Mouse (Mus musculus): ENCODE results near the gene Lman1l. TPM values are rescaled to one million over a fixed set of nuclear protein-coding genes. Genes with fewer than 3 reads are reported as not detected.

Lman1l gene
- polyA plus RNA-seq, 1 experiment from 2014 or later, result not detected

DNA sequence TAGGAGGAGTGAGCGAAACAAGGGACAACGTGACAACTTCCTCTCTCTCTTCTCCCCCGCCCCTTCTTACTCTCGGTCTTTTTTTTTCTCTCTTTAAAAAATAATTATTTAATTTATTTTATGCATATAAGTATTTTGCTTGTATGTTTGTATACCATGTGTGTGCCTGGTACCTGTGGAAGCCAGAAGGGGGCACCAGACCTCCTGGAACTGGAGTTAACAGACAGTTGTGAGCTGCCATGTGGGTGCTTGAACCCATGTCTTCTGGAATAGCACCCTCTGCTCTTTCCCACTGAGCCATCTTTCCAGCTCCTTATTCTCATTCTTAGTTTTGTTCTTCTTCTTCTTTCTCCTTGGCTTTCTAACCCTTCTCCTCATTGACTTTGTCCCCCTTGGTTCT is 38.4 kb upstream of the Lman1l start:
- 86% methylated on average over 4 of the region's 4 CpGs for WGBS
- DNase-seq (ENCODE audit: low spot score) (no peak), ATAC-seq (ENCODE audit: low FRiP score) (no peak)
- no peaks in the 10 kb centered on the region for H3K4me1 ChIP-seq (replicated peaks; ENCODE audit: control insufficient read depth, insufficient read depth, low read length)
- no peak overlapping the region for H3K4me3 ChIP-seq (replicated peaks; ENCODE audit: low read length)
- no peaks in the 10 kb centered on the region for H3K36me3 ChIP-seq (replicated peaks; ENCODE audit: control insufficient read depth, insufficient read depth)
- no peaks in the 10 kb centered on the region for H3K9me3 ChIP-seq (ENCODE audit: control insufficient read depth, low read length)
- H3K27ac ChIP-seq, result no peak overlapping the region
- H3K4me2 ChIP-seq (replicated peaks), result no peak overlapping the region
- no peak overlapping the region for H3K9ac ChIP-seq
- H3K27me3 ChIP-seq (ENCODE audit: control insufficient read depth, insufficient read depth, low read length), result no peaks in the 10 kb centered on the region

DNA sequence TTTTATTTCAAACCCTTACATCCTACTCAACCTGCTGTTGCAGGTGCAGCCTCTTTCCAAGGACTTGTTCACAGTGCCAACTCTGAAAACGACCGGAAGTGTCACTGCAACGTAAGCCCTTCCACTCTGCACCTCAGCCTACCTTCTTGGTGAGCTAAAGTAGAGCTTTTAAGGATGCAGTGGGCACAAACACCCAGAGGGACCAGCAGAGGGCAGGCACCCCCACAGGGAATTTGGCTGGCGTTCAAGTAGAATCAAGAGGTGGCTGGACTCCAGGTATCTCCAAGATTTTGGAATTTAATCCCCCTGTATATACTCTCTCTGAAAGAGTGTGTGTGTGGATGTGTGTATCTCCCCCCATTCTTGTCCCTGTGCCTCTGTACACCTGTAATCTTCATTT is 37.3 kb upstream of the Lman1l start:
- no peak for ATAC-seq (ENCODE audit: low FRiP score)

DNA sequence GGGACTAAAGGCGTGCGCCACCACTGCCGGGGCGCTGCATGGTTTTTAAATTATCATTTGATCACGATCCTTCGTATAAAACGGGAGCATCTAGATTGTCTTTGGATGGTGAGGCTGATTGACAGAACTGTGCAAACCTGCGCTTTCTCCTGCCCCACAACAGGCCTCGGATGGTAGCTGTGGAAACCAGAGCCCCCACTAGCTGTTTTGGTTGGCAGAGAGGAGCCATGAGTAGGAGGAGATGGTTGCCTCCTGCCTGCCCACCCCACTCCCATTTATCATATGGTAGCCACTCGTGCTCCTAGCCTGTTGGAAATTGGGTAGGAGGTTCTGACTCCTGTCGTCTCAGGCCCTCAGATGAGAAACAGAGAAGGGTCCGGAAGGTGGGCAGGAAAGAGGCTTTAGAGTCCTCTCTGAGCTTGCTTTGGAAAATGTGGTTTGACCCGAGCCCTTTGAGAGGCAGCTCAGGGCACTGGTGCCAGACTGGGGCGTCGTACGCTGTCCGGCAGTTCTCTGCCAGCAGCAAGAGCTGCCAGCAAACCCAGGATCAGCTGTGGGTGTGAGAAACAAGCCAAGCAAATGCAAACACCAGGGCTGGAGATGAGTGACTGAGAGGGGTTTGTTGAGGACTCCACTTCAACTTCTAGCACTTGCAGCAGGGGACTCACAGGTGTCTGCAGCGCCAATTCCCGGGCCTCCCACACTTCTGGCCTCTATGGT is 36.2 kb upstream of the Lman1l start:
- H3K4me3 ChIP-seq (replicated peaks; ENCODE audit: low read length), result no peak overlapping the region
- no peak for DNase-seq (ENCODE audit: low spot score)
- ATAC-seq (ENCODE audit: low FRiP score), result no peak
- no peak overlapping the region for H3K9ac ChIP-seq
- H3K27me3 ChIP-seq (ENCODE audit: control insufficient read depth, insufficient read depth, low read length), result no peaks in the 10 kb centered on the region
- no peak overlapping the region for H3K27ac ChIP-seq
- no peak overlapping the region for H3K4me2 ChIP-seq (replicated peaks)
- 0 out of 2 replicates have a peak, but pooled peaks cover 3% of the 10 kb centered on the region for H3K4me1 ChIP-seq (replicated peaks; ENCODE audit: control insufficient read depth, insufficient read depth, low read length)
- H3K9me3 ChIP-seq (ENCODE audit: control insufficient read depth, low read length), result no peaks in the 10 kb centered on the region
- H3K36me3 ChIP-seq (replicated peaks; ENCODE audit: control insufficient read depth, insufficient read depth), result no peaks in the 10 kb centered on the region
- WGBS, result 85% methylated on average over 19 of the region's 19 CpGs

More for the DNA sequence above, 37.3 kb upstream of the Lman1l start:
- Histone ChIP-seq H3K4me2 (replicated peaks) (no peak overlapping the region), H3K27me3 (ENCODE audit: control insufficient read depth, insufficient read depth, low read length) (no peaks in the 10 kb centered on the region), H3K9ac (no peak overlapping the region), H3K4me1 (replicated peaks; ENCODE audit: control insufficient read depth, insufficient read depth, low read length) (0 out of 2 replicates have a peak, but pooled peaks cover 3% of the 10 kb centered on the region), H3K9me3 (ENCODE audit: control insufficient read depth, low read length) (no peaks in the 10 kb centered on the region), H3K4me3 (replicated peaks; ENCODE audit: low read length) (no peak overlapping the region), H3K36me3 (replicated peaks; ENCODE audit: control insufficient read depth, insufficient read depth) (no peaks in the 10 kb centered on the region), H3K27ac (no peak overlapping the region)
- DNase-seq (ENCODE audit: low spot score), result no peak
- 62% methylated on average over 4 of the region's 4 CpGs for WGBS

DNA sequence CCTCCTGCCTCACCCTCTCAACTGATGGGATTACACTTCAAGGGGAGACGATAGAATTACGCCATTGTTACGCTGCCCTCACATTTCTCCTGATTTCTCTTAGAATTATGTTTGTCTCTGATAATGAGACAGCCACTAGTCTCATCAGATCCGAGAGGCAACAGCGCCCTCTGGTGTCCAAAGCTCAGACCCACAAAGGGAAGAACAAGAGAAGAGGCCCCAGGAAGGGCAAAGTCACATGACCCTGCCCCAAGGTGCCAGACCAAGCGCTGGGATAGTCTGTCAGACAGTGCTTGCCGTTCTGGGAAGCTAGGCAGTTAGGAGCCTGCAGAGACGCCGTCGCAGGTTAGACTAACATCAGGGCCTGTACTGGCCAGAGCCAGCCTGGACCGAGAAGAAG is 35.2 kb upstream of the Lman1l start:
- no peak overlapping the region for H3K27ac ChIP-seq
- no peak overlapping the region for H3K4me3 ChIP-seq (replicated peaks; ENCODE audit: low read length)
- H3K9me3 ChIP-seq (ENCODE audit: control insufficient read depth, low read length), result no peaks in the 10 kb centered on the region
- H3K27me3 ChIP-seq (ENCODE audit: control insufficient read depth, insufficient read depth, low read length), result no peaks in the 10 kb centered on the region
- peaks cover 6% of the 10 kb centered on the region for H3K4me1 ChIP-seq (replicated peaks; ENCODE audit: control insufficient read depth, insufficient read depth, low read length)
- peak overlapping the region; percentile 40; the same call in 1 of the 2 replicates for H3K9ac ChIP-seq
- peak overlapping the region; percentile 45 for H3K4me2 ChIP-seq (replicated peaks)
- H3K36me3 ChIP-seq (replicated peaks; ENCODE audit: control insufficient read depth, insufficient read depth), result no peaks in the 10 kb centered on the region
- WGBS, result 2% methylated on average over 11 of the region's 11 CpGs
- ATAC-seq (ENCODE audit: low FRiP score), result peak; percentile 80
- peak; percentile 97 for DNase-seq (ENCODE audit: low spot score)

DNA sequence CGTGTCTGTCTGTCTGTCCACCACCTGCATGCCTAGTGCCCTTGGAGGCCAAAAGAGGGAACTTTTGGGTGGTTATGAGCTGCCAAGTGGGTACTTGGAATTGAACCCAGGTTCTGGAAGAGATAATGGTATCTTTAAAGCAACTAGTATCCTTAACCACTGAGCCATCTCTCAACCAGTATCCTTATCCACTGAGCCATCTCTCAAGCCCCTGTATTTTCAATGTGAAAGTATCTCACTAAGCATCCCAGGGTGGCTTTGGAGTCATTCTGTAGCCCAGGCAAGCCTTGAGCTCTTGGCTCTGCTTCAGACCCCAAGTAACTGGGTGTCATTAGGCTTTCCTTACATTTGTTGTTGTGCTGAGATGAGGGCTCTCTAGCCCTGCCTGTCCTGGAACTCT is 34.4 kb upstream of the Lman1l start:
- Histone ChIP-seq H3K9ac (no peak overlapping the region; the same call in 1 of the 2 replicates), H3K27ac (no peak overlapping the region), H3K4me1 (replicated peaks; ENCODE audit: control insufficient read depth, insufficient read depth, low read length) (peaks cover 7% of the 10 kb centered on the region), H3K9me3 (ENCODE audit: control insufficient read depth, low read length) (no peaks in the 10 kb centered on the region), H3K4me3 (replicated peaks; ENCODE audit: low read length) (no peak overlapping the region), H3K36me3 (replicated peaks; ENCODE audit: control insufficient read depth, insufficient read depth) (no peaks in the 10 kb centered on the region), H3K27me3 (ENCODE audit: control insufficient read depth, insufficient read depth, low read length) (no peaks in the 10 kb centered on the region), H3K4me2 (replicated peaks) (no peak overlapping the region)
- DNase-seq (ENCODE audit: low spot score) (no peak), ATAC-seq (ENCODE audit: low FRiP score) (no peak)
- WGBS, result 100% methylated on average over 1 of the region's 1 CpGs

DNA sequence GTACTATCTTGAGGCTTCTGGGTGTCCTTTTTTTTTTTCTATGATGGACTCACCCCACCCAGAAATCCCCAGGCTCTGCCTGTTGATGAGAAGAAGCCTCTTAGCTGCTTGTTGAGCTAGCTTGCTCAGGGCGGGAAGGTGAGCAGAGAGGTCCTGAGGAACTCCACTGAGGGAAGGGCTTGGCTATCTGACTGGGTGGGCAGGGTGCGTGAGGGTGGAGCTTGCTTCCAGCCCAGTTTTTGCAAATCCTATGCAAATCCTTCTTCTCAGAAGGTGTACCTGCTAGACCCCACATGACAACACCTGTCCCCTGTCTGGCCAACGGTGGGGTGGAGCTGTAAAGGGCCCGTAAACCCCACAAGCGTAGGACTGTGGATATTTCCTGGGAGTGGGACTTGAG is 32.7 kb upstream of the Lman1l start, which contains the start of gene Csk:
Gene Csk (minus strand): TSS at position 349 of the 400 bp plus-strand sequence.
- Histone ChIP-seq H3K4me3 (replicated peaks; ENCODE audit: low read length) (no peak within 1 kb of the TSS), H3K36me3 (replicated peaks; ENCODE audit: control insufficient read depth, insufficient read depth) (no peaks in the 10 kb centered on the region), H3K9ac (peak within 1 kb of the TSS; percentile 18; the same call in 1 of the 2 replicates), H3K27me3 (ENCODE audit: control insufficient read depth, insufficient read depth, low read length) (no peaks in the 10 kb centered on the region), H3K4me1 (replicated peaks; ENCODE audit: control insufficient read depth, insufficient read depth, low read length) (peaks cover 7% of the 10 kb centered on the region), H3K9me3 (ENCODE audit: control insufficient read depth, low read length) (no peaks in the 10 kb centered on the region), H3K4me2 (replicated peaks) (no peak within 1 kb of the TSS), H3K27ac (no peak within 1 kb of the TSS)
- ATAC-seq (ENCODE audit: low FRiP score), result no peak
- no peak for DNase-seq (ENCODE audit: low spot score)
- 49% methylated on average over 5 of the region's 5 CpGs for WGBS

DNA sequence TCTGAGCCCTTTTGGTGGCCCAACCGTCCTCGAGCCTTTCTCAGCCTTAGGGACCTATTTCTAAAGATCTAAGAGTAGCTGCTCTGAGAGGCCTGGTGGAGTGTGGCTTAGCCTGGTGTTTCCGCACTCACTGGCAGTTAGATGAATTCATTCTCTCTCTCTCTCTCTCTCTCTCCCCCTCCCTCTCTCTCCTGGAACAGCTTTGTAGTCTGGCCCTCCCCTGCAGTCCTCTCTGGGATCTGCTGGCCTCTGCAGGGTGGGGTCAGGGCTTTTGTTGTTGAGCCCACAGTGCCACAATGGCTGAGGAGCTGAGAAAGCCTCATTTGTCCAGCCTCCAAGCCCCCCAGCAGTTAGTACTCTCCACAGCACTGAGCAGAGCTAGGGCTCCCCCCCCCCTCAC is 32.3 kb upstream of the Lman1l start:
- no peak overlapping the region for H3K4me2 ChIP-seq (replicated peaks)
- no peak overlapping the region for H3K27ac ChIP-seq
- no peaks in the 10 kb centered on the region for H3K27me3 ChIP-seq (ENCODE audit: control insufficient read depth, insufficient read depth, low read length)
- H3K4me3 ChIP-seq (replicated peaks; ENCODE audit: low read length), result no peak overlapping the region
- no peaks in the 10 kb centered on the region for H3K9me3 ChIP-seq (ENCODE audit: control insufficient read depth, low read length)
- peak overlapping the region; percentile 18; the same call in 1 of the 2 replicates for H3K9ac ChIP-seq
- peaks cover 7% of the 10 kb centered on the region for H3K4me1 ChIP-seq (replicated peaks; ENCODE audit: control insufficient read depth, insufficient read depth, low read length)
- DNase-seq (ENCODE audit: low spot score) (no peak), ATAC-seq (ENCODE audit: low FRiP score) (no peak)
- 9% methylated on average over 3 of the region's 3 CpGs for WGBS
- no peaks in the 10 kb centered on the region for H3K36me3 ChIP-seq (replicated peaks; ENCODE audit: control insufficient read depth, insufficient read depth)

DNA sequence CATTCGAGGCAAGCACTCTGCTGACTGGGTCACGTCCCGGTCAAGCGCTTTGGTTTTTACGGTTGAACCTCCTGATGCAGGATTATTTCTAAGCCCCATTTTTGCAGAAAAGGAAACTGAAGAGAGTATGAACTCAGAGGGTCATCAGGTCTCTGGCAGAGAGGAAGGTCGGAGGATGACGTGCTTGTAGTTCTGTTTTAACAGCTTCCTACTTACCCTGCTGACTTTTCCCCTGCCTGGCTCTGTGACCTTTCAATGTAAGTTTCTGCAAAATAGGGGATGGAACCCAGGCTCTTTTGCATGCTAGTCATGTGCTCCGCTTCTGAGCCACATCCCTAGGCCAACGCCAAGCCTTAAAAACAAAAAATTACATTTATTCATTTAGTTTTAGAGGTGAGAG is 31.8 kb upstream of the Lman1l start:
- WGBS, result 66% methylated on average over 9 of the region's 9 CpGs
- ATAC-seq (ENCODE audit: low FRiP score), result no peak
- H3K4me3 ChIP-seq (replicated peaks; ENCODE audit: low read length), result no peak overlapping the region
- no peaks in the 10 kb centered on the region for H3K9me3 ChIP-seq (ENCODE audit: control insufficient read depth, low read length)
- no peak overlapping the region for H3K9ac ChIP-seq
- no peaks in the 10 kb centered on the region for H3K27me3 ChIP-seq (ENCODE audit: control insufficient read depth, insufficient read depth, low read length)
- H3K36me3 ChIP-seq (replicated peaks; ENCODE audit: control insufficient read depth, insufficient read depth), result no peaks in the 10 kb centered on the region
- peaks cover 7% of the 10 kb centered on the region for H3K4me1 ChIP-seq (replicated peaks; ENCODE audit: control insufficient read depth, insufficient read depth, low read length)
- no peak for DNase-seq (ENCODE audit: low spot score)
- no peak overlapping the region for H3K4me2 ChIP-seq (replicated peaks)
- H3K27ac ChIP-seq, result no peak overlapping the region

DNA sequence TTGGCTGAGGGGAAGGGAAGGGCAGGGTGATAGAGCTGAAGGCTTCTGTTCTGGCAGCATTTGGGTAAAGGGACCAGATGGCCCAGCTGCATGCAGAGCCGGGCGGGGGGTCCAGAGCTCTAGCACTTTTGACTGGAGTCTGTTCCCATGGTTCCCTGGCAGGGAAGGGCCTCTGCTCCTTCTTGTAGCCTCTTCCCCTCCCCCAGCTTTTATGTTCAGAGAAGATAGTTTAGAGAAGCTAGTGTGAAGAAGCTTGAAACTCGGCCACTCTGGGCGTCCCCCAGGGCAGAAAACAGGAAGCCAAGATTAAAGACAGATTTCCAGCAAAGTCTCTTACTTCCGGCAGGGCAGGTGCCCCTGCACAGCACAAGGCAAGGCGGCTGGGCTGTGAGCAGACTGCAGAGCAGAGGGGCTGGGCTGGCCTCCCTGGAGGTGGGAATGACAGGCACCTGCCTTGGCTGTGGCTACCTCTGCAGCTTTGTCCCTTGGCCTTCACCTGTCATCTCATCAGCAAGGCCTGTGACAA is 30.3 kb upstream of the Lman1l start:
- no peak overlapping the region for H3K27ac ChIP-seq
- no peaks in the 10 kb centered on the region for H3K9me3 ChIP-seq (ENCODE audit: control insufficient read depth, low read length)
- 42% methylated on average over 6 of the region's 6 CpGs for WGBS
- peaks cover 7% of the 10 kb centered on the region for H3K4me1 ChIP-seq (replicated peaks; ENCODE audit: control insufficient read depth, insufficient read depth, low read length)
- H3K9ac ChIP-seq, result 0 out of 2 replicates have a peak overlapping the region, but pooled peaks have one; percentile 10
- no peaks in the 10 kb centered on the region for H3K36me3 ChIP-seq (replicated peaks; ENCODE audit: control insufficient read depth, insufficient read depth)
- ATAC-seq (ENCODE audit: low FRiP score), result no peak
- DNase-seq (ENCODE audit: low spot score), result no peak
- H3K4me3 ChIP-seq (replicated peaks; ENCODE audit: low read length), result no peak overlapping the region
- no peaks in the 10 kb centered on the region for H3K27me3 ChIP-seq (ENCODE audit: control insufficient read depth, insufficient read depth, low read length)
- no peak overlapping the region for H3K4me2 ChIP-seq (replicated peaks)
